Mouse (Mus musculus) kidney, embryonic 15.5 days (tissue): ENCODE data around the gene S1pr2. TPM values are rescaled to one million over a fixed set of nuclear protein-coding genes. Genes with fewer than 3 reads are reported as not detected.
"Not testable (repeated sequence)": the region's sequence is repeated elsewhere in the genome, so short reads cannot be mapped to it uniquely, and the experiment has no call there.

ENCODE experiments used
- ATAC-seq: fragments of 200-750 bp; cut with Nextera tagmentation; replicated peaks from 2 replicates; pipeline ENCODE4 v1.8.0; 2017; ENCODE audit warnings: moderate TSS enrichment; ENCODE audit not compliant: low FRiP score
- H3K27ac ChIP-seq: fragments of 300-500 bp; sonication (generic); 2 replicates; pipeline ENCODE4 v1.5.1; 2015; ENCODE audit warnings: mild to moderate bottlenecking, inconsistent platforms
- H3K27me3 ChIP-seq: fragments of 300-500 bp; sonication (generic); 2 replicates; pipeline ENCODE4 v1.6.1; 2015; ENCODE audit warnings: inconsistent platforms
- H3K36me3 ChIP-seq: fragments of 300-500 bp; sonication (generic); 2 replicates; pipeline ENCODE4 v1.6.1; 2015; ENCODE audit warnings: inconsistent platforms
- H3K4me1 ChIP-seq: fragments of 300-500 bp; sonication (generic); 2 replicates; pipeline ENCODE4 v1.6.1; 2015; ENCODE audit warnings: inconsistent platforms
- H3K4me2 ChIP-seq: fragments of 300-500 bp; sonication (generic); 2 replicates; pipeline ENCODE4 v1.6.1; 2015; ENCODE audit warnings: moderate library complexity, mild to moderate bottlenecking, inconsistent platforms
- H3K4me3 ChIP-seq: fragments of 300-500 bp; sonication (generic); replicated peaks from 2 replicates; pipeline ENCODE4 v1.5.1; 2015; ENCODE audit warnings: mild to moderate bottlenecking, inconsistent platforms
- H3K9ac ChIP-seq: fragments of 300-500 bp; sonication (generic); 2 replicates; pipeline ENCODE4 v1.6.1; 2015; ENCODE audit warnings: mild to moderate bottlenecking, inconsistent platforms
- H3K9me3 ChIP-seq: fragments of 300-500 bp; sonication (generic); replicated peaks from 2 replicates; pipeline ENCODE4 v1.6.1; 2016; ENCODE audit warnings: inconsistent platforms
- WGBS: fragments of 180-500 bp; shearing (Covaris S2); methylation state at CpG from one replicate; pipeline ENCODE4 v1.1.7; 2015; ENCODE audit warnings: mixed read lengths; 5-methylcytosine and 5-hydroxymethylcytosine counted together
- polyA plus RNA-seq: library from polyadenylated mRNA; unstranded; fragments of >200 nt; fragmentation: Nextera tagmentation; extraction: Ambion mirVana; gene quantifications from 2 replicates; pipeline ENCODE4 v1.2.1, GENCODE M21; 2015

Gene S1pr2
- polyA plus RNA-seq, 1 experiment from 2014 or later: 32.7 TPM

- Histone ChIP-seq H3K9ac (no peak overlapping the region), H3K4me3 (no peak overlapping the region), H3K4me1 (peaks cover 32% of the 10 kb centered on the region), H3K9me3 (no peaks in the 10 kb centered on the region), H3K4me2 (no peak overlapping the region), H3K27ac (peak overlapping the region; percentile 78), H3K27me3 (peaks cover 22% of the 10 kb centered on the region), H3K36me3 (peaks cover 25% of the 10 kb centered on the region)
- ATAC-seq: no peak
- WGBS: 47% methylated on average over 5 of the region's 5 CpGs
Observed at GRCm38 (mm10) chr9:21011846-21012312, 35.3 kb upstream of the S1pr2 start.

- peaks cover 25% of the 10 kb centered on the region for H3K4me1 ChIP-seq
- H3K9ac ChIP-seq, ATAC-seq, H3K4me3 ChIP-seq, H3K27ac ChIP-seq, H3K9me3 ChIP-seq, H3K4me2 ChIP-seq: not testable (repeated sequence)
- peaks cover 14% of the 10 kb centered on the region for H3K27me3 ChIP-seq
- H3K36me3 ChIP-seq: peaks cover 34% of the 10 kb centered on the region
- WGBS: 73% methylated on average over 9 of the region's 9 CpGs
Observed at GRCm38 (mm10) chr9:21010939-21011541, 34.5 kb upstream of the S1pr2 start.

GRCm38 (mm10) chr9:21010362-21010761 is 33.8 kb upstream of the S1pr2 start:
- Histone ChIP-seq H3K4me3 (no peak overlapping the region), H3K4me2 (no peak overlapping the region), H3K9me3 (no peaks in the 10 kb centered on the region), H3K27me3 (peaks cover 7% of the 10 kb centered on the region; the same call in 1 of the 2 replicates), H3K27ac (no peak overlapping the region), H3K9ac (no peak overlapping the region), H3K36me3 (peaks cover 40% of the 10 kb centered on the region), H3K4me1 (peaks cover 18% of the 10 kb centered on the region)
- 36% methylated on average over 2 of the region's 2 CpGs for WGBS
- no peak for ATAC-seq

- Histone ChIP-seq H3K9me3 (no peaks in the 10 kb centered on the region), H3K27me3 (no peaks in the 10 kb centered on the region), H3K27ac (no peak overlapping the region), H3K4me2 (no peak overlapping the region), H3K9ac (no peak overlapping the region), H3K36me3 (peaks cover 48% of the 10 kb centered on the region), H3K4me3 (no peak overlapping the region), H3K4me1 (peaks cover 16% of the 10 kb centered on the region)
- 85% methylated on average over 7 of the region's 7 CpGs for WGBS
- ATAC-seq: no peak
Observed at GRCm38 (mm10) chr9:21008007-21008406, 31.4 kb upstream of the S1pr2 start.

- Histone ChIP-seq H3K4me2 (no peak overlapping the region), H3K4me1 (peaks cover 16% of the 10 kb centered on the region), H3K9ac (no peak overlapping the region), H3K4me3 (no peak overlapping the region), H3K27me3 (no peaks in the 10 kb centered on the region), H3K9me3 (no peaks in the 10 kb centered on the region), H3K36me3 (peaks cover 48% of the 10 kb centered on the region), H3K27ac (no peak overlapping the region)
- no peak for ATAC-seq
- 91% methylated on average over 10 of the region's 10 CpGs for WGBS
Observed at GRCm38 (mm10) chr9:21007313-21007952, 30.9 kb upstream of the S1pr2 start.

- H3K27me3 ChIP-seq: no peaks in the 10 kb centered on the region
- H3K4me2 ChIP-seq: peak within 1 kb of the TSS; percentile 88
- peaks cover 7% of the 10 kb centered on the region for H3K4me1 ChIP-seq
- ATAC-seq: peak; percentile 88
- H3K9me3 ChIP-seq: no peaks in the 10 kb centered on the region
- peaks cover 33% of the 10 kb centered on the region for H3K36me3 ChIP-seq
- peak within 1 kb of the TSS; percentile 78 for H3K27ac ChIP-seq
- H3K4me3 ChIP-seq: peak within 1 kb of the TSS; percentile 68
- under 1% methylated on average over 72 of the region's 72 CpGs for WGBS
- H3K9ac ChIP-seq: peak within 1 kb of the TSS; percentile 71
Observed at GRCm38 (mm10) chr9:21002627-21003551, 26.3 kb upstream of the S1pr2 start, which contains the start of gene Mrpl4. Gene Mrpl4 (plus strand): TSS chr9:21002738.

GRCm38 (mm10) chr9:21002270-21002626 is 25.7 kb upstream of the S1pr2 start:
- peak overlapping the region; percentile 71 for H3K9ac ChIP-seq
- H3K4me1 ChIP-seq: peaks cover 7% of the 10 kb centered on the region
- peaks cover 26% of the 10 kb centered on the region for H3K36me3 ChIP-seq
- WGBS: 9% methylated on average over 7 of the region's 7 CpGs
- H3K4me3 ChIP-seq: peak overlapping the region; percentile 68
- peak overlapping the region; percentile 78 for H3K27ac ChIP-seq
- peak overlapping the region; percentile 88 for H3K4me2 ChIP-seq
- no peaks in the 10 kb centered on the region for H3K27me3 ChIP-seq
- no peaks in the 10 kb centered on the region for H3K9me3 ChIP-seq
- peak; percentile 40 for ATAC-seq

GRCm38 (mm10) chr9:21001651-21002200 is 25.1 kb upstream of the S1pr2 start:
- Histone ChIP-seq H3K4me2 (peak overlapping the region; percentile 88; the same call in 1 of the 2 replicates), H3K4me1 (peaks cover 7% of the 10 kb centered on the region), H3K9me3 (no peaks in the 10 kb centered on the region), H3K27me3 (no peaks in the 10 kb centered on the region), H3K36me3 (peaks cover 21% of the 10 kb centered on the region), H3K27ac (no peak overlapping the region), H3K9ac (no peak overlapping the region), H3K4me3 (peak overlapping the region; percentile 68)
- WGBS: 49% methylated on average over 6 of the region's 6 CpGs
- ATAC-seq: no peak

- H3K4me3 ChIP-seq: no peak overlapping the region
- no peak overlapping the region for H3K4me2 ChIP-seq
- no peaks in the 10 kb centered on the region for H3K9me3 ChIP-seq
- no peaks in the 10 kb centered on the region for H3K27me3 ChIP-seq
- H3K4me1 ChIP-seq: peaks cover 7% of the 10 kb centered on the region
- H3K36me3 ChIP-seq: peaks cover 12% of the 10 kb centered on the region
- ATAC-seq: no peak
- no peak overlapping the region for H3K27ac ChIP-seq
- no peak overlapping the region for H3K9ac ChIP-seq
Observed at GRCm38 (mm10) chr9:21000811-21001210, 24.2 kb upstream of the S1pr2 start.

GRCm38 (mm10) chr9:20998337-20998736 is 21.8 kb upstream of the S1pr2 start:
- WGBS: 77% methylated on average over 1 of the region's 1 CpGs
- not testable (repeated sequence) for H3K4me3 ChIP-seq, H3K27ac ChIP-seq, H3K4me1 ChIP-seq, H3K9ac ChIP-seq, H3K36me3 ChIP-seq, ATAC-seq, H3K4me2 ChIP-seq, H3K9me3 ChIP-seq, H3K27me3 ChIP-seq

GRCm38 (mm10) chr9:20997065-20997464 is 20.5 kb upstream of the S1pr2 start:
- peaks cover 7% of the 10 kb centered on the region for H3K4me1 ChIP-seq
- 90% methylated on average over 8 of the region's 8 CpGs for WGBS
- H3K4me2 ChIP-seq: no peak overlapping the region
- H3K27ac ChIP-seq: no peak overlapping the region
- no peak overlapping the region for H3K4me3 ChIP-seq
- no peaks in the 10 kb centered on the region for H3K27me3 ChIP-seq
- H3K9me3 ChIP-seq: no peaks in the 10 kb centered on the region
- H3K9ac ChIP-seq: no peak overlapping the region
- H3K36me3 ChIP-seq: no peaks in the 10 kb centered on the region
- no peak for ATAC-seq

- H3K9ac ChIP-seq: no peak overlapping the region
- 77% methylated on average over 3 of the region's 3 CpGs for WGBS
- no peak overlapping the region for H3K4me3 ChIP-seq
- H3K27me3 ChIP-seq: no peaks in the 10 kb centered on the region
- H3K36me3 ChIP-seq: no peaks in the 10 kb centered on the region
- H3K4me2 ChIP-seq: no peak overlapping the region
- ATAC-seq: no peak
- H3K4me1 ChIP-seq: peaks cover 15% of the 10 kb centered on the region
- H3K9me3 ChIP-seq: no peaks in the 10 kb centered on the region
- H3K27ac ChIP-seq: no peak overlapping the region
Observed at GRCm38 (mm10) chr9:20995069-20995468, 18.5 kb upstream of the S1pr2 start.
